Mouse (Mus musculus): Measurements from ENCODE around the gene Islr. TPM values are rescaled to one million over a fixed set of nuclear protein-coding genes. Genes with fewer than 3 reads are reported as not detected.

Islr gene
- polyA plus RNA-seq, 2 experiments, result 143 to 493 TPM

- no peak for DNase-seq (ENCODE audit: low spot score)
- 12% methylated on average over 7 of the region's 7 CpGs for WGBS
- TF ChIP-seq POLR2A (IDR thresholded peaks at IDR 0.05; ENCODE audit: borderline replicate concordance, extremely low read depth, insufficient read depth, insufficient read length), result no peak
These were observed 69.2 kb downstream of the Islr start for GRCm38 (mm10) chr9:58134906-58135305.

GRCm38 (mm10) chr9:58133893-58134884, 69.9 kb downstream of the Islr start:
- TF ChIP-seq POLR2A (IDR thresholded peaks at IDR 0.05; ENCODE audit: borderline replicate concordance, extremely low read depth, insufficient read depth, insufficient read length), result no peak
- no peak overlapping the region for H3K9ac ChIP-seq (ENCODE audit: low read depth, low read length, severe bottlenecking)
- peak overlapping the region; percentile 33 for H3K4me2 ChIP-seq (replicated peaks; ENCODE audit: low read depth, low read length, severe bottlenecking)
- peak; percentile 36 for DNase-seq (ENCODE audit: low spot score)
- H3K27me3 ChIP-seq (ENCODE audit: control insufficient read depth, insufficient read depth, low read length), result no peaks in the 10 kb centered on the region
- peaks cover 65% of the 10 kb centered on the region for H3K4me1 ChIP-seq (ENCODE audit: control insufficient read depth, insufficient read depth, low read length)
- peak overlapping the region; percentile 63 for H3K27ac ChIP-seq (replicated peaks; ENCODE audit: low read depth, low read length)
- ATAC-seq (ENCODE audit: low FRiP score, low read depth), result peak; percentile 42; the same call in 1 of the 2 replicates
- H3K4me3 ChIP-seq (replicated peaks; ENCODE audit: low read length), result no peak overlapping the region
- H3K36me3 ChIP-seq (ENCODE audit: control insufficient read depth, insufficient read depth, low read length), result no peaks in the 10 kb centered on the region
- H3K9me3 ChIP-seq (ENCODE audit: control insufficient read depth, low read length), result no peaks in the 10 kb centered on the region
- 6% methylated on average over 14 of the region's 17 CpGs for WGBS

More at GRCm38 (mm10) chr9:58134906-58135305, 69.2 kb downstream of the Islr start:
- Histone ChIP-seq H3K4me2 (replicated peaks; ENCODE audit: low read depth, low read length, severe bottlenecking) (peak overlapping the region; percentile 33), H3K4me1 (ENCODE audit: control insufficient read depth, insufficient read depth, low read length) (peaks cover 62% of the 10 kb centered on the region), H3K9me3 (ENCODE audit: control insufficient read depth, low read length) (no peaks in the 10 kb centered on the region), H3K9ac (ENCODE audit: low read depth, low read length, severe bottlenecking) (no peak overlapping the region), H3K4me3 (replicated peaks; ENCODE audit: low read length) (0 out of 2 replicates have a peak overlapping the region, but pooled peaks have one; percentile 9), H3K27ac (replicated peaks; ENCODE audit: low read depth, low read length) (peak overlapping the region; percentile 63), H3K36me3 (ENCODE audit: control insufficient read depth, insufficient read depth, low read length) (no peaks in the 10 kb centered on the region), H3K27me3 (ENCODE audit: control insufficient read depth, insufficient read depth, low read length) (no peaks in the 10 kb centered on the region)
- no peak for ATAC-seq (ENCODE audit: low FRiP score, low read depth)

GRCm38 (mm10) chr9:58131735-58132134, 72.4 kb downstream of the Islr start:
- Histone ChIP-seq H3K4me1 (ENCODE audit: control insufficient read depth, insufficient read depth, low read length) (peaks cover 82% of the 10 kb centered on the region), H3K27me3 (ENCODE audit: control insufficient read depth, insufficient read depth, low read length) (no peaks in the 10 kb centered on the region), H3K4me2 (replicated peaks; ENCODE audit: low read depth, low read length, severe bottlenecking) (no peak overlapping the region), H3K36me3 (ENCODE audit: control insufficient read depth, insufficient read depth, low read length) (no peaks in the 10 kb centered on the region), H3K9ac (ENCODE audit: low read depth, low read length, severe bottlenecking) (no peak overlapping the region), H3K4me3 (replicated peaks; ENCODE audit: low read length) (no peak overlapping the region), H3K27ac (replicated peaks; ENCODE audit: low read depth, low read length) (no peak overlapping the region), H3K9me3 (ENCODE audit: control insufficient read depth, low read length) (no peaks in the 10 kb centered on the region)
- DNase-seq (ENCODE audit: low spot score) (no peak), ATAC-seq (ENCODE audit: low FRiP score, low read depth) (no peak)
- WGBS, result 68% methylated on average over 7 of the region's 7 CpGs
- TF ChIP-seq POLR2A (IDR thresholded peaks at IDR 0.05; ENCODE audit: borderline replicate concordance, extremely low read depth, insufficient read depth, insufficient read length), result no peak

- no peaks in the 10 kb centered on the region for H3K36me3 ChIP-seq (ENCODE audit: control insufficient read depth, insufficient read depth, low read length)
- WGBS, result 44% methylated on average over 3 of the region's 3 CpGs
- no peak overlapping the region for H3K27ac ChIP-seq (replicated peaks; ENCODE audit: low read depth, low read length)
- no peaks in the 10 kb centered on the region for H3K27me3 ChIP-seq (ENCODE audit: control insufficient read depth, insufficient read depth, low read length)
- DNase-seq (ENCODE audit: low spot score), result no peak
- no peak overlapping the region for H3K4me2 ChIP-seq (replicated peaks; ENCODE audit: low read depth, low read length, severe bottlenecking)
- H3K9ac ChIP-seq (ENCODE audit: low read depth, low read length, severe bottlenecking), result no peak overlapping the region
- no peaks in the 10 kb centered on the region for H3K9me3 ChIP-seq (ENCODE audit: control insufficient read depth, low read length)
- no peak for TF ChIP-seq POLR2A (IDR thresholded peaks at IDR 0.05; ENCODE audit: borderline replicate concordance, extremely low read depth, insufficient read depth, insufficient read length)
- no peak overlapping the region for H3K4me3 ChIP-seq (replicated peaks; ENCODE audit: low read length)
- ATAC-seq (ENCODE audit: low FRiP score, low read depth), result no peak
- H3K4me1 ChIP-seq (ENCODE audit: control insufficient read depth, insufficient read depth, low read length), result peaks cover 74% of the 10 kb centered on the region
These were observed 73.2 kb downstream of the Islr start for GRCm38 (mm10) chr9:58130909-58131308.

- Histone ChIP-seq H3K4me3 (replicated peaks; ENCODE audit: low read length) (peak overlapping the region; percentile 4; the same call in 1 of the 2 replicates), H3K27ac (replicated peaks; ENCODE audit: low read depth, low read length) (peak overlapping the region; percentile 78), H3K4me1 (ENCODE audit: control insufficient read depth, insufficient read depth, low read length) (peaks cover 71% of the 10 kb centered on the region), H3K4me2 (replicated peaks; ENCODE audit: low read depth, low read length, severe bottlenecking) (peak overlapping the region; percentile 39), H3K9ac (ENCODE audit: low read depth, low read length, severe bottlenecking) (peak overlapping the region; percentile 8; the same call in 1 of the 2 replicates), H3K9me3 (ENCODE audit: control insufficient read depth, low read length) (no peaks in the 10 kb centered on the region), H3K27me3 (ENCODE audit: control insufficient read depth, insufficient read depth, low read length) (no peaks in the 10 kb centered on the region), H3K36me3 (ENCODE audit: control insufficient read depth, insufficient read depth, low read length) (no peaks in the 10 kb centered on the region)
- TF ChIP-seq POLR2A (IDR thresholded peaks at IDR 0.05; ENCODE audit: borderline replicate concordance, extremely low read depth, insufficient read depth, insufficient read length), result no peak
- ATAC-seq (ENCODE audit: low FRiP score, low read depth) (no peak), DNase-seq (ENCODE audit: low spot score) (no peak)
- 7% methylated on average over 8 of the region's 8 CpGs for WGBS
These were observed 74.6 kb downstream of the Islr start for GRCm38 (mm10) chr9:58129508-58129907.

Measured in limb, embryonic 14.5 days (tissue).